Mouse (Mus musculus): Measurements from ENCODE around the gene Ccn6. TPM values are rescaled to one million over a fixed set of nuclear protein-coding genes. Genes with fewer than 3 reads are reported as not detected.
A peak's percentile ranks its signal among the peaks of the same experiment; 100 is the strongest.
"Not testable (repeated sequence)": the region's sequence is repeated elsewhere in the genome, so short reads cannot be mapped to it uniquely, and the experiment has no call there.

Ccn6 gene
- 1 to 10 TPM in 1 of 2 experiments, under 1 TPM in 1; 0.54 to 1.2 TPM for total RNA-seq (2021)

GRCm38 (mm10) chr10:39163694-39164093, at the start of gene Ccn6:
Gene Ccn6 (minus strand): TSS chr10:39163794.
- DNase-seq, result no peak

GRCm38 (mm10) chr10:39210031-39210430, 46.4 kb upstream of the Ccn6 start:
- no peak for DNase-seq
- intact Hi-C loops (cut with DNase I), result no loop called here

More at GRCm38 (mm10) chr10:39163694-39164093, at the start of gene Ccn6:
- intact Hi-C loops (cut with DNase I), result no loop called here

DNA sequence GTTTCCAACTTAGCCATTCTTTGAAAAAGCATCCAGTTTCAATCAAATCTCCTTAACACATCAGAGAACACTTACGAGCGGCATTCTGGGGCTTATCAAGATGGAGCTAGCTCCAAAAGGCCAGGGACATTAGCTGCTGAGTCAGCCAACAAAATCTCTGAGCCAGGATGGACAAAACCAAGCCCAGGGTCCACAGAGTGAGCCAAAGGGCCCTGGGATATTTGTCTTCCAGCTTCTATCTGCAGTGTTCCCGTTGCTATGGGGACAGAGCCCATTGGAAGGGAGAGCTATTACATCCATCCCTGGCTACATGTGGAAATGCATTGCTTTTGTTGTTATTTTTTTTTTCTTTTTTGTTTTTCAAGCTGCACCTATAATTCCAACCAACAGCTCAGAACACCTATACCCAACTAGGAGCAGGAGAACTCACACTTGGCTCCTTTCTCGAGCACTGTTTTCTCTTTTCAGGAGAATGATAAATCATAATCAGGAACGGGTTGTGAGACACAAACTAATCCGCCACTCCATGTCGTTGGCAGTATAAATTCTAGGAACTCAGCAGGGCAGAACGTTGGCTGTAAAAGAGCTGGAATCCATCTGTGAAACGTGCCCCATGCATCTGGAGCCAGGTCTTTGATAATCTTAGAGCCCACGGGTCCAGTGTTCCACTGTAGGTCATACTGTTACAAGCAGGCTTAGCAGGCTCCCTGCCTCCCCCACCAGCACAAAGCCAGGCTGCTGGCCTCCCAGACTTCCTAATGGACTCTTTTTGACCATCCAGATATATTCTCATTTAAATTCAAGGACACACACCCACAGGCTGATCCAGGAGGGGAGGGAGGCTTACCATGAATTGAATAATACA, 45.8 kb upstream of the Ccn6 start:
- intact Hi-C loops (cut with DNase I), result no loop called here
- peak; percentile 41 for DNase-seq

DNA sequence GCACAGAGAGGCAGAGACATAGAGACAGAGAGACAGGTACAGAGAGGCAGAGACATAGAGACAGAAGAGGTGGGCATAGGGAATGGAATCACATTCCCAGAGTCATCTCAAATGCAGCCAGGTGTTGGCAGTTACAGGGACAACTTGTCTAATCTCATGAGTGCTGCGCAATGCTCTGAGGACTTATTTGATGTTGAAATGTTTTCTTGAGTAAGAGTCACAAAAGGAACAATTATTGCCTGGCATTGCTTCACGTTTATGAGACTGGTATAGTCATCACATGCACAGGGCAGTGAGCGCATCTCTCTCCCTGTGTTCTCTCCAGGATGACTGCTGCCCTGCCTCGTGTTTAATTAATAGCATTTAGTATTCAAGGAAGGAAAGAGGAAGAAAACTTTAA, 45.1 kb upstream of the Ccn6 start:
- intact Hi-C loops (cut with DNase I), result no loop called here
- no peak for DNase-seq

DNA sequence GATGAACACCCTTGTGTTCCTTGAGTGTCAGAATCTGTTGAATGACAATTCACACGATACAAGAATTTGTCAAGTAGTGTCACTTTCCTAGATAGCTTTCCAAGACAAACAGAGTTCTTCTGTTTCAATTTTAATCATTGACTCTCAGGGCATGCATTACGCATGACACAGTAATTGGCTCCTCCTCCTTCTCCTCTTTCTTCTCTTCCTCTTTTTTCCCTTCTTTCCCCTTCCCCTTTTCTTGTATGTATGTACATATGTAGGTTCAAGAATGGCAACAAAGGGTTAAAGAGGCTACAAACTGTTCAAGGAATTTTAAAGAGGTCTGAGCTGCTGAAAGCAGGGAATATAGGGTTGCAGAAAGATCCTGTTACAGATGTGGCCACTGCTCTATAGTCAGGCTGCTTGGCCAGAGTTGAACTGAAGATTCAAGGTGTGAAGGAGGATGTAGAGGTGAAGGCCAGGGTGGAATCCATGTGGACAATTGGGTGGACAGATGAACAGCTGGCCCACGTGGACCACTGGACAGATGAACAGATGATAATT, 43.8 kb upstream of the Ccn6 start:
- intact Hi-C loops (cut with DNase I), result no loop called here

DNA sequence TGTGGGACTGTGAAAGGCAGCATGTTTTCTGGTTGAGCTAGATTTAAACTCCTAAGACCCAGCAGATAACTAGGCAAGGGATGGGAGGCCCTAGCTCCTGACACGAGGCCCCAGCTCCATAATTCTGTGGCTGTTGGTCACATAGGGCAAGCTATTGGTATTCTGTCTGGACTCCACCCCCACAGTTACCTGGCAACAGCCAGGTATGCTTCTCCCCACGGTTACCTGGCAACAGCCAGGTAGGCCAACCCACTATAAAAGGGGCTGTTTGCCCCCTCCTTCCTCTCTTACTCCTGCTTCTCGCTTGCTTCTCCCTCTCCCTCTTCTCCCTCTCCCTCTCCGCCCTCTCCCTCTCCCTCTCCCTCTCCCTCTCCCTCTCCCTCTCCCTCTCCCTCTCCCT, 38.9 kb upstream of the Ccn6 start:
- no peak for DNase-seq
- intact Hi-C loops (cut with DNase I), result no loop called here

More for the DNA sequence above, 43.8 kb upstream of the Ccn6 start:
- no peak for DNase-seq

GRCm38 (mm10) chr10:39198216-39198615, 34.6 kb upstream of the Ccn6 start:
- DNase-seq; intact Hi-C loops (cut with DNase I): not testable (repeated sequence)

DNA sequence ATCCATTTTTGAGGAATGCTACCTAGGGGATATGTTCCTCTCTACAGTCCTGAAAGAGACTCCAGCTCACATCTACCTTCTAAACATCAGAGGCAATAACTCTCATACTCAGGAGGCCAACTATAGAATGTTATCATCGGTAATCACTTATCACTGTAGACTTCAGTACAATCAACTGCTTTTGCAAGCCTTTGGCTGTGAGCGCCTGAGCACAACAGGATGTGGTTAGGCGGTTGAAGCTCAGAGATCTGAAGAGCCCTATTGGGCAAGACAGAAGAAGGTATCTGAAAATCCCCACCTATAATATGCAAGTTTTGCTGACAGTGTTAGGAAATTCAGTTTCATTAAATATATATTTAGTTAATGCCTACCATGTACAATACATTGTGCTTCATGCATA, 29.1 kb upstream of the Ccn6 start:
- no peak for DNase-seq
- intact Hi-C loops (cut with DNase I), result no loop called here

DNA sequence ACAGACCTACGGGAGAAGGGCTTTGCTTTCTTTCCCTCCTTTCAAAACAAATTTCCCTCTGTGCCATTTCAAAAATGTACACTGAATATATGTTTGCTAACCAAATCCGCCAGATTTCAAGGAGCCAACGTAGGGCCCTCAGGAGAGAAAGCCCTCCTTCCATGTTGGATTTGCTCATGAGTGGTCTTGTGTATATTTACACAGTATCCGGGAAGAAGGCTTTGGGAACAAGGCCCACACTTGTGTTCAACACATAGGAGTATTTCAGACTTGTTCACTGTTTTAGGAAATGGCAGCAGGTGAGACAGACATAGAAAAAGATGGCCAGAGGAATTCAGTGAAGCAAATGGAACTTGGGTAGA, 21.9 kb upstream of the Ccn6 start:
- intact Hi-C loops (cut with DNase I), result no loop called here
- no peak for DNase-seq

DNA sequence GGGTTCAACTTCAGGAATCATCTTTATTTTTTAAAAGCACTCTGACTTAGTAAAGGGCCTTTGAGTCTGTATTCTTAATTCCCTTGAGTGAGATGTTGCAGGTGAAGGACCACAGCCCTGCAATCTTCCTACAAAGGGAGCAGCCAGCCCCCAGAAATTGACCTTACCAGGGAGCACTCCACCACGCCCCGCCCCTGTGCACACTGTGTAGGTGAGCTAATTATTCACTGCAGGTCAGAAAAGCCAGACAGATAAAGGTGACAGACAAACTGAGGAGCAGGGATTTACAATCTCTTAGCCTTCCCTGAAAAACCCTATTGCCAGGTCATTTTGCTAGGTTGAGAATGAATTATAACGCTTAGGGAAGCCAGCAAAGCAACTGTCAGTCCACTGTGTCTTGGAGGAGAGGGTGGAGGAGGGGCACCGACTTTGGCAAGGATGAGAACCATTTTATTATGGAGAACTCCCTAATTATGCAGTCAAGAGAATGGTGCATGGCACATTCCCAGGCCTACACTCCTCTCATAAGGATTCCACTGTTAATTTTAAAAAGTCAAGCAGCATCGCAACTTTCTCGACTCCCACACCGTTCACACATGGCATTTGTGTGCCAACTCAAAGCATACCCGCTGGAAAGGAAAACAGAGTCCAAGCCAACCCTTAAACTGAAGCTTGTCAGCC, 21.4 kb upstream of the Ccn6 start:
- intact Hi-C loops (cut with DNase I), result no loop called here
- no peak for DNase-seq

GRCm38 (mm10) chr10:39176981-39177380, 13.4 kb upstream of the Ccn6 start:
- DNase-seq, result no peak
- intact Hi-C loops (cut with DNase I), result loop anchor here (10.0 kb wide), 1 partner anchor 198 kb away; no protein-coding TSS in a partner anchor

DNA sequence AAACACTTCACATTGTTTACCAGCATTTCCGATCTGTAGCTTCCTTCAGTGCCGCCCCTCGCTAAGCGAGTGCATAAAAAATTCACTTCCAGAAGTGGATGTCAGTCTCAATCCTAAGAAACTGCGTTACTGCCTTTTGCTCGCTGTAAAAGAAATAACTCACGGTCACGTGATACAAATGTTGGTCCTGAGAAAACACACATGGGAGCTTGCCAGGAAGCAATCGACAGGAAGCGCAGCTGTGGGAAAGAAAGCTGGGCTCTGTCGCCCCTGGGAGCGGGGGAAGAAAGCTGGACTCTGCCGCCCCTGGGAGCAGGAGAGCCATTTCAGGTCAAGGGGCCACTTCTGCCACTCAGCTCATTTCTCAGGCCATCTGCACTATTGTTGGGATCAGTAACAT, 9.5 kb upstream of the Ccn6 start:
- intact Hi-C loops (cut with DNase I), result loop anchor here (5.0 to 10.0 kb wide), 3 partner anchors 59 to 559 kb away; partner anchors contain the start of gene Rev3l
- DNase-seq, result peak; percentile 37

- intact Hi-C loops (cut with DNase I), result loop anchor here (5.0 to 10.0 kb wide), 3 partner anchors 60 to 560 kb away; partner anchors contain the start of gene Rev3l
- DNase-seq, result no peak
These were observed 8.9 kb upstream of the Ccn6 start for GRCm38 (mm10) chr10:39172540-39172931.

DNA sequence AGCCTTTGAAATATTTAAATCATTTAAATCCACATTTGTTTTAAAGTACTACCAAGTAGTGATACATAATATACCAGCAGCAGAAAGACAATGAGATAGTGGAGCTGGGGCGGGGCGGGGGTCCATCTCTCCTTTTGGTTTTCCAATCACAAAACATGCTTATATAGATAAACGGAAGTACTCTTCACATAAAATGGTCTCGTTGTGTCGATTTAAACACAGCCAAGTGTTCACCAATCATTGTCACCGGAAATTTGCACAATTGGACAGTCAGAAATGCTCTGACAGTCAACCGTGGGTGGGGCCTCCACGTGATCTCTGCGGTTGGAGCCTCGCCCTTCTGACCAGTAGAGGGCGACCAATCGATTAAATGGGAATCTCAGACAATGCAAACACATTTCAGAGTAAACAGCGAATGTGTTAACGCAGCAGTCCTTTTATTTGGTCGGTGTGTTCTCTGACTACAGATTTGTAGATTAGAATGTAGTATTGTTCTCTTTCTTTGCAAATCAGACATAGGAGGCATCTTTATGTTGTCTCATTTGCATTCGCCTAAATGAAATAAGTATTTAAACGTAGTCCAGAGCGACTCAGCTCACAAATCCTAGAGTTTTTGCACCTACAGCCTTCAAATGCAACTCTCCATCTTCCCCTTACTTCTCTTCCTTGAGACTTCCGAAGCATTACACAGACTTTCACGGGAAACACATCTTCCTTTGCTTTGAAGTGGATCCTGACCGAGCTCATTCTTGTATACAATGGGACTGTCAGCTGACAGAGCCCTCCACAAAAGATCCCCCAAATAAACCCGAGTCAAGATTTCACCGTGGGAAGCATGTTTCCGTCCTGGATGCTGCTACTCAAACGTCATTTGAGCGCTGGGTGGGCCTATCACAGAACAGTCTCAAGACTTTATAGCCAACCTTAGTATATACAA, 8.3 kb upstream of the Ccn6 start:
- intact Hi-C loops (cut with DNase I), result loop anchor here (2.0 to 10.0 kb wide), 4 partner anchors 60 to 560 kb away; partner anchors contain the start of gene Rev3l
- peak; percentile 93 for DNase-seq

GRCm38 (mm10) chr10:39171134-39171533, 7.5 kb upstream of the Ccn6 start:
- intact Hi-C loops (cut with DNase I), result loop anchor here (2.0 to 10.0 kb wide), 4 partner anchors 61 to 561 kb away; partner anchors contain the start of gene Rev3l
- DNase-seq, result peak; percentile 95

DNA sequence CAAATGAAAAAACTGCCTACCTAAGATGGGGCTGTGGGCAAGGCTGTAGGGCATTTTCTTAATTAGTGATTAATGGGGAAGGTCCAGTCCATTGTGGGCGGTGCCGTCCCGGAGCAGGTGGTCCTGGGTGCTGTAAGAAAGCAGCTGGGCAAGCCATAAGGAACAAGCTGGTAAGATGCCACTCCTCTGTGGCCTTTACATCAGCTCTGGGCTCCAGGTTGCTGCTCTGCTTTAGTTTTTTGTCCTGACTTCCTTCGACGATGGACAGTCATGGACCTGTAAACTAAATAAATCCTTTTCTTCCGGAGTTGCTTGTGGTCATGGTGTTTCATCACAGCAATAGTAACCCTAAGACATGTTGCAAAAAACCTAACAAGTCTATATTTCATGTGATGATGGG, 7.1 kb upstream of the Ccn6 start:
- DNase-seq, result no peak
- intact Hi-C loops (cut with DNase I), result loop anchor here (2.0 to 10.0 kb wide), 4 partner anchors 62 to 562 kb away; partner anchors contain the start of gene Rev3l

- intact Hi-C loops (cut with DNase I), result loop anchor here (2.0 to 10.0 kb wide), 4 partner anchors 62 to 562 kb away; partner anchors contain the start of gene Rev3l
- DNase-seq, result peak; percentile 76
These were observed 6.6 kb upstream of the Ccn6 start for GRCm38 (mm10) chr10:39170181-39170580.

DNA sequence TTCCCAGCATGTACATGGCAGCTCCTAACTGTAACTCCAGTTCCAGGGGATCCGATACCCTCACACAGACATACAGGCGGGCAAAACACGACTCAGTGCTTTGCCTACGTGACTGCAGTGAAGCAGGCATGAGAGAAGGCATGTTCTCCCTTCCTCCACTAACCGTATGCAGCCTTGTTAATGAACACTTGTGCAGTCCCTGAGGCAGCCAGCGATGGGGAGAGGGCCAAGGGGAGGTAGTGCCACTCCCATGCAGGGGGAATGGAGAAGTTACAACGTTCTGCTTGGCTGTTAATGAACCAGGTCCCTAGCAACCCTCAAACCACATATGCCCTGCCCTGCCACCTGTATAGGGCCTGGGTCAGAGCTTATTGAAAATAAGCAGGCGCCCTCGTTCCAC, 6.0 kb upstream of the Ccn6 start:
- DNase-seq, result no peak
- intact Hi-C loops (cut with DNase I), result loop anchor here (2.0 to 10.0 kb wide), 4 partner anchors 63 to 563 kb away; partner anchors contain the start of gene Rev3l

DNA sequence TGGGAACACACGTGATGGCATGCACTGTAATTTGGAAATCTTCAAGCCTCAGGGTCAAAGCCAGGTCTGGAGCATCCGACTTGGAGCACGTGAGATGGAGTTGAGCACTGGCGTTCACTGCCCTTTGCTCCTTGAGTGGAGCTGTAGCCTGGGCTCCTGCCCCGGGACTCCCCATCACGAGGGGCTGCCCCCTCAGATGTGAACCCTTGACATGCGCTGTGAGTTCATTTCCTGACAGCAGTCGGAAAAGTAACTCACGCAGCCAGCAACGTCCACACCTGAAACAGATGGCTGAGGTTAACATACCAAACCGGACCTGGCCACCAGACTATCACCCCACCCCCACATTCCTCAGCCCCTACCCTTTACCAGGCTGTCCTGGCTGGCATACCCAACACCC, 4.0 kb upstream of the Ccn6 start:
- no peak for DNase-seq
- intact Hi-C loops (cut with DNase I), result no loop called here

- peak; percentile 66 for DNase-seq
- intact Hi-C loops (cut with DNase I), result no loop called here
These were observed 2.1 kb upstream of the Ccn6 start for GRCm38 (mm10) chr10:39165632-39166115.

Data from left cerebral cortex, postnatal 4 days (tissue).